Mouse (Mus musculus): ENCODE measurements around the gene Bri3bp. TPM values are rescaled to one million over a fixed set of nuclear protein-coding genes. Genes with fewer than 3 reads are reported as not detected.
A peak's percentile ranks its signal among the peaks of the same experiment; 100 is the strongest.
"Not testable (repeated sequence)": the region's sequence is repeated elsewhere in the genome, so short reads cannot be mapped to it uniquely, and the experiment has no call there.

The Bri3bp gene
- polyA plus RNA-seq, 1 experiment from 2014 or later: 36.5 TPM

DNA sequence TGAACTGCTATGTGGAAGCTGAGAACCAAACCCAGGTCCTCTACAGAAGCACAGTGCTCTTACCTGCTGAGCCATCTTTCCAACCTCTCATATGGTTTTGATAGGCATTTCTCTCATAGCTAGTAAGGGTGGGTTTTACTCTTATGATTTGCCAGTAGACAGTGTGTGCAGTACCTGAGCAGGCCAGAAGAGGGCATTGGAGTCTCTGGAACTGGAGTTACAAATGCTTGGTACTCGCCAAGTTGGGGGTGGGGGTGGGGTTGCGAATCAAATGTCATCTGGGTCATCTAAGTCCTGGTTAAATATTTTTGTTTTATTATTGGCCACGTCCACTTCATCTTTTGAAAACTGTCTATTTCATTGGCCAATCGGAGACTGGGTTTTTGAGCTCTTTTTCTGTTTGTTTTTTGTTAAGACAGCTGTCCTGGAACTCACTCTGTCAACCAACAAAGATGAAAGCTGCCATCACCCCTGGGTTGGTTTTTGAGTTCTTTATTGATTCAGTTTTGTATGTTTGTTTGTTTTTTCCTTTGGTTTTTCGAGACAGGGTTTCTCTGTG lies 29.3 kb upstream of the Bri3bp start:
- Histone ChIP-seq H3K9me3 (replicated peaks) (no peaks in the 10 kb centered on the region), H3K27me3 (no peaks in the 10 kb centered on the region), H3K4me3 (no peak overlapping the region), H3K4me2 (no peak overlapping the region), H3K27ac (no peak overlapping the region), H3K9ac (no peak overlapping the region), H3K4me1 (replicated peaks) (peaks cover 16% of the 10 kb centered on the region), H3K36me3 (peaks cover 26% of the 10 kb centered on the region)
- no peak for ATAC-seq (replicated peaks; ENCODE audit: insufficient number of reproducible peaks, insufficient read depth, low FRiP score, low read depth)
- 61% methylated on average over 5 of the region's 5 CpGs for WGBS

- ATAC-seq (replicated peaks; ENCODE audit: insufficient number of reproducible peaks, insufficient read depth, low FRiP score, low read depth); H3K27ac ChIP-seq; H3K9ac ChIP-seq; H3K4me3 ChIP-seq; H3K9me3 ChIP-seq (replicated peaks); H3K27me3 ChIP-seq; H3K4me2 ChIP-seq: not testable (repeated sequence)
- 87% methylated on average over 8 of the region's 8 CpGs for WGBS
- Histone ChIP-seq H3K4me1 (replicated peaks) (peaks cover 11% of the 10 kb centered on the region), H3K36me3 (peaks cover 31% of the 10 kb centered on the region)
Observed at GRCm38 (mm10) chr5:125412536-125412935, 28.8 kb upstream of the Bri3bp start.

DNA sequence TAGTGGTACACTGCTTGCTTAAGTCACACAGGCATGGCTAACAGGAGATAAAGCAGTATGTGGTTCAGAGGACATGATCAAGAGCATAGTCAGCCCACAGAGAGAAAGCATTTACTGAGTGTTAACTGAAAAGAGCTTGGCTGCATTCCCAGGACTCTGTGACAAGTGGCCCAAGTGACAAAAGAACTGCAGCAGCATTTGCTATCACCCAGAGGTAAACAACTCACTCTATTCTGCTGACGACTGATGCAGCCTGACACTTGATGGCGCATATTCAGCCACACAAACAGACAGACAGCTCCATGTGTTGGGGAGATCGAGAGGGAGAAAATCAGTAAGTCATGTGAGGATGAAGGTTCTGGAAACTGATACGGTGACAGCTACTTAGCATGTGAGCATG lies 27.6 kb upstream of the Bri3bp start:
- peak; percentile 41 for ATAC-seq (replicated peaks; ENCODE audit: insufficient number of reproducible peaks, insufficient read depth, low FRiP score, low read depth)
- no peak overlapping the region for H3K9ac ChIP-seq
- WGBS: 41% methylated on average over 4 of the region's 4 CpGs
- H3K36me3 ChIP-seq: peaks cover 43% of the 10 kb centered on the region
- no peaks in the 10 kb centered on the region for H3K9me3 ChIP-seq (replicated peaks)
- no peak overlapping the region for H3K4me3 ChIP-seq
- H3K27me3 ChIP-seq: no peaks in the 10 kb centered on the region
- H3K27ac ChIP-seq: peak overlapping the region; percentile 75
- H3K4me2 ChIP-seq: no peak overlapping the region
- peaks cover 9% of the 10 kb centered on the region; the same call in 1 of the 2 replicates for H3K4me1 ChIP-seq (replicated peaks)

DNA sequence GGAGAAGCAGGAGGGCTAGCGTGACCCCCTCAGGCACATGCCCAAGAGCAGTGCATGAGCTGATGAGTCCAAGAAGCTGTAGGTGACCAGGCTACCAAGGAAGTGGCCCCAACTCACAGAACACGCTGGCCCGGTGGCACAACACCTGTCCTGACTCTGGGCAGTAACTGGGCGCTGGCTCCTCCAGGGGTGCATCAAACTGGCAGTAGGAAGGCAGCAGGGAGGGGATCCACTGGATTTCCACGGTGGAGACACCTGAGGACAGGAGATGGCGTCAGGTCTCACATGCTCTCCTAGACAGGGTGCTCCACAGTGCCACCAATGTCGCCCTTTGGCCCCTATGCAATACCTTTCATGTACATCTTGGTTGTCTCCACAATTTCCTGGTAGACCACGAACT lies 25.2 kb upstream of the Bri3bp start:
- no peaks in the 10 kb centered on the region for H3K27me3 ChIP-seq
- H3K27ac ChIP-seq: no peak overlapping the region
- no peak overlapping the region for H3K9ac ChIP-seq
- H3K36me3 ChIP-seq: peaks cover 64% of the 10 kb centered on the region
- no peak overlapping the region for H3K4me3 ChIP-seq
- H3K4me1 ChIP-seq (replicated peaks): no peaks in the 10 kb centered on the region
- no peak for ATAC-seq (replicated peaks; ENCODE audit: insufficient number of reproducible peaks, insufficient read depth, low FRiP score, low read depth)
- H3K4me2 ChIP-seq: no peak overlapping the region
- H3K9me3 ChIP-seq (replicated peaks): no peaks in the 10 kb centered on the region
- WGBS: 86% methylated on average over 8 of the region's 8 CpGs

GRCm38 (mm10) chr5:125418636-125419035 lies 22.7 kb upstream of the Bri3bp start:
- H3K9me3 ChIP-seq (replicated peaks): no peaks in the 10 kb centered on the region
- H3K27me3 ChIP-seq: no peaks in the 10 kb centered on the region
- no peak overlapping the region for H3K27ac ChIP-seq
- no peak overlapping the region for H3K4me3 ChIP-seq
- no peak overlapping the region for H3K9ac ChIP-seq
- no peak overlapping the region for H3K4me2 ChIP-seq
- WGBS: 93% methylated on average over 12 of the region's 12 CpGs
- no peak for ATAC-seq (replicated peaks; ENCODE audit: insufficient number of reproducible peaks, insufficient read depth, low FRiP score, low read depth)
- H3K4me1 ChIP-seq (replicated peaks): no peaks in the 10 kb centered on the region
- H3K36me3 ChIP-seq: peaks cover 87% of the 10 kb centered on the region

DNA sequence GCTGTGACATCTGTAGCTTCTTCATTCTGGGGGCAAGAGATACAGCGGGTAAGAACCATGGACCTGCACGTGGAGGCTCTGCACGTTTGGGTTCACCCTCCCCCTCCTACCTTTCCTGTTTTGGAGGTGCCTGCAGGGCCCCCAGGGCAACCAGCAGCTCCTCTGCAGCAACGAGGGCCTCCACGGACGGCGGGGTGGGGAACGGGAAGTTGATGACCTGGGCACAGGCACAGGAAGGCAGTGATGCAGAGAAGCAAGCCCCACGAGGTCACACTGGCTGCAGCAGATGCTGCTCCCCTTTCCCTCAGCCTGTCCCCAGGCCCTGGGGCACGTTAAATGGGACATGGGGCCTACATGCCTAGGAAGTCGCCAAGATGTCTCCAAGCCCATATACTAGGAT lies 22.2 kb upstream of the Bri3bp start:
- no peaks in the 10 kb centered on the region for H3K27me3 ChIP-seq
- no peak overlapping the region for H3K27ac ChIP-seq
- no peak overlapping the region for H3K4me3 ChIP-seq
- WGBS: 82% methylated on average over 11 of the region's 11 CpGs
- H3K9me3 ChIP-seq (replicated peaks): no peaks in the 10 kb centered on the region
- peaks cover 92% of the 10 kb centered on the region for H3K36me3 ChIP-seq
- H3K9ac ChIP-seq: no peak overlapping the region
- H3K4me2 ChIP-seq: no peak overlapping the region
- no peak for ATAC-seq (replicated peaks; ENCODE audit: insufficient number of reproducible peaks, insufficient read depth, low FRiP score, low read depth)
- H3K4me1 ChIP-seq (replicated peaks): no peaks in the 10 kb centered on the region

DNA sequence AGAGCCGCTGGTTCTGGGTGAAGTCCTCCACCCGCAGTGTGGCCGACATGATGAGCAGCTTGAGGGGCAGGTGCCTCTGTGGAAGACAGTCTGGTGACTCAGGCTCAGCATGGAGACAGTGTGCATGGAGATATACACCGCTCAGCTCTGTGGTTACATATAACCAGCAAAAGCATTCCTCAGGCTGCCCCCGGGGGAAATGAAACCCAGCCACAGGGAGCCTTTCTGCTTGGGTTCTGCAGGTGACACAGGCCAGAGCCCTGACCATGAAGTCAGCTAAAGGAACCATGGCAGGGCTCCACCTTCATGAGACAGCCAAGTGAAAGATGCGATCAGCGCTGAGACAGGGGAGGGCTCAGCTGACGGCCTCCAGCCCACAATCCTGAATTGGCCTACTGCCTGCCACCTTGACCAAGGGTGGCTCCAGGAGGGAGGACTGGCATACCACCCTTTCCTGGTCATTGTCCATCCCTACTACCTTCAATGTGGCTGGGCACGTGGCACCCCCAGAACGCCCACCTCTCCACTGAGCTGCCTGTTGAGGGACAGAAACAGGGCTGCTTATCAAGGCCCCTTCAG lies 15.6 kb upstream of the Bri3bp start:
- Histone ChIP-seq H3K4me2 (no peak overlapping the region), H3K27ac (peak overlapping the region; percentile 53), H3K27me3 (no peaks in the 10 kb centered on the region), H3K4me3 (no peak overlapping the region), H3K4me1 (replicated peaks) (0 out of 2 replicates have a peak, but pooled peaks cover 7% of the 10 kb centered on the region), H3K9ac (no peak overlapping the region), H3K9me3 (replicated peaks) (no peaks in the 10 kb centered on the region), H3K36me3 (peaks cover 90% of the 10 kb centered on the region)
- WGBS: 90% methylated on average over 10 of the region's 10 CpGs
- no peak for ATAC-seq (replicated peaks; ENCODE audit: insufficient number of reproducible peaks, insufficient read depth, low FRiP score, low read depth)

- 74% methylated on average over 10 of the region's 10 CpGs for whole genome bisulfite sequencing
- 0 out of 2 replicates have a peak, but pooled peaks cover 7% of the 10 kb centered on the region for H3K4me1 ChIP-seq (replicated peaks)
- H3K36me3 ChIP-seq: peaks cover 90% of the 10 kb centered on the region
- ATAC-seq (replicated peaks; ENCODE audit: insufficient number of reproducible peaks, insufficient read depth, low FRiP score, low read depth): peak; percentile 33; the same call in 1 of the 2 replicates
- no peak overlapping the region for H3K4me2 ChIP-seq
- H3K9me3 ChIP-seq (replicated peaks): no peaks in the 10 kb centered on the region
- no peak overlapping the region for H3K4me3 ChIP-seq
- H3K27me3 ChIP-seq: no peaks in the 10 kb centered on the region
- no peak overlapping the region for H3K9ac ChIP-seq
- peak overlapping the region; percentile 53 for H3K27ac ChIP-seq
Observed at GRCm38 (mm10) chr5:125426343-125426742, 15.0 kb upstream of the Bri3bp start.

- Histone ChIP-seq H3K9ac (0 out of 2 replicates have a peak overlapping the region, but pooled peaks have one; percentile 83), H3K4me3 (peak overlapping the region; percentile 76), H3K4me1 (replicated peaks) (peaks cover 15% of the 10 kb centered on the region), H3K4me2 (peak overlapping the region; percentile 87; the same call in 1 of the 2 replicates), H3K36me3 (peaks cover 36% of the 10 kb centered on the region)
- 100% methylated on average over 2 of the region's 2 CpGs for WGBS
- H3K27me3 ChIP-seq; H3K9me3 ChIP-seq (replicated peaks); H3K27ac ChIP-seq; ATAC-seq (replicated peaks; ENCODE audit: insufficient number of reproducible peaks, insufficient read depth, low FRiP score, low read depth): not testable (repeated sequence)
Observed at GRCm38 (mm10) chr5:125432324-125432723, 9.0 kb upstream of the Bri3bp start.

DNA sequence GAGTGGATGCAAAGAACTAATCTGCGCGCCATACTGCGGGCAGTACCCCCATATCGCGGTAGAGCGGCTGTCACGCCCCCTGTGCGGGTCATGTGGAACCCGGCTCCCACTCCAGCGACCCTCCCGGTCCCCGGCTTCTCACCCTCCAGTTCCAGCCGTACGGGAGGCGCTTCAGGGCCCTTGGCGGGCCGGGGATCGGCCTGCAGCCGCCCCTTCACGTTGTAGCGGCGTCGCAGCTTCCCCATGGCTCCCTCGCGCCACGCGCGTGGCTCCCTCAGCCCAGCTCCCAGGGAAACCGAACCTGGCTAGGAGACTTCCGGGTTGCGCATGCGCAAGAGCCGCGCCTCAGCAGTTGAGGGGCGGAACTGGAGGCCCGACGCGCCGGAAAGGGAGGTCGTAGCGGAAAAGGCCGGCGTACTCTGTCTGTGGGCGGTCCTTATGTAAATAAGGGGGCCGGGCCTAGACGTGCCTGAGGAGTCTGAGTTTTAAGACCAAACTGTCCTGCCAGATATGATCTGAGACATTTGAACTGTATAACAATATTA lies 7.5 kb upstream of the Bri3bp start, which contains the start of gene Dhx37:
TSS of gene Dhx37 (minus strand) at position 329 of the 545 bp plus-strand sequence.
- WGBS: under 1% methylated on average over 46 of the region's 46 CpGs
- Histone ChIP-seq H3K4me1 (replicated peaks) (peaks cover 15% of the 10 kb centered on the region), H3K36me3 (peaks cover 26% of the 10 kb centered on the region), H3K27me3 (no peaks in the 10 kb centered on the region), H3K4me3 (peak within 1 kb of the TSS; percentile 76), H3K4me2 (peak within 1 kb of the TSS; percentile 87), H3K27ac (peak within 1 kb of the TSS; percentile 62), H3K9me3 (replicated peaks) (no peaks in the 10 kb centered on the region), H3K9ac (peak within 1 kb of the TSS; percentile 83)
- peak; percentile 96 for ATAC-seq (replicated peaks; ENCODE audit: insufficient number of reproducible peaks, insufficient read depth, low FRiP score, low read depth)

GRCm38 (mm10) chr5:125434347-125434746 lies 7.0 kb upstream of the Bri3bp start:
- 54% methylated on average over 15 of the region's 15 CpGs for WGBS

More at GRCm38 (mm10) chr5:125434347-125434746, 7.0 kb upstream of the Bri3bp start:
- H3K27me3 ChIP-seq; ATAC-seq (replicated peaks; ENCODE audit: insufficient number of reproducible peaks, insufficient read depth, low FRiP score, low read depth); H3K9ac ChIP-seq; H3K9me3 ChIP-seq (replicated peaks): not testable (repeated sequence)
- peaks cover 15% of the 10 kb centered on the region for H3K4me1 ChIP-seq (replicated peaks)
- H3K4me2 ChIP-seq: peak overlapping the region; percentile 87
- H3K27ac ChIP-seq: peak overlapping the region; percentile 62; the same call in 1 of the 2 replicates
- peaks cover 21% of the 10 kb centered on the region for H3K36me3 ChIP-seq
- H3K4me3 ChIP-seq: peak overlapping the region; percentile 76

Data from heart, embryonic 15.5 days (tissue).